Mouse (Mus musculus) heart, postnatal 0 days (tissue): ENCODE data around the gene Armcx5. TPM values are rescaled to one million over a fixed set of nuclear protein-coding genes. Genes with fewer than 3 reads are reported as not detected.

ENCODE experiments used
- ATAC-seq: fragments of 200-750 bp; cut with Nextera tagmentation; 2 replicates; pipeline ENCODE4 v1.8.0; 2017; ENCODE audit warnings: low read depth, moderate number of reproducible peaks, moderate library complexity; ENCODE audit not compliant: insufficient read depth
- DNase-seq: peaks from one replicate; pipeline ENCODE4 v3.0.0-alpha.2; 2016; ENCODE audit warnings: low spot score
- H3K27ac ChIP-seq: fragments of 300-500 bp; sonication (generic); 2 replicates; pipeline ENCODE4 v1.5.1; 2014; ENCODE audit warnings: low read depth, mild to moderate bottlenecking
- H3K27me3 ChIP-seq: fragments of 300-500 bp; sonication (generic); 2 replicates; pipeline ENCODE4 v1.6.1; 2014; ENCODE audit warnings: low read length, mixed read lengths; ENCODE audit not compliant: control insufficient read depth, insufficient read depth
- H3K36me3 ChIP-seq: fragments of 300-500 bp; sonication (generic); replicated peaks from 2 replicates; pipeline ENCODE4 v1.6.1; 2014; ENCODE audit warnings: low read length, mixed read lengths; ENCODE audit not compliant: control insufficient read depth, insufficient read depth
- H3K4me1 ChIP-seq: fragments of 300-500 bp; sonication (generic); 2 replicates; pipeline ENCODE4 v1.6.1; 2014; ENCODE audit warnings: antibody characterized with exemption; ENCODE audit not compliant: control insufficient read depth, insufficient read depth
- H3K4me2 ChIP-seq: fragments of 300-500 bp; sonication (generic); 2 replicates; pipeline ENCODE4 v1.6.1; 2014; ENCODE audit warnings: low read depth, mild to moderate bottlenecking, low read length, moderate library complexity
- H3K4me3 ChIP-seq: fragments of 300-500 bp; sonication (generic); 2 replicates; pipeline ENCODE4 v1.5.1; 2014; ENCODE audit warnings: low read depth, low read length
- H3K9ac ChIP-seq: fragments of 300-500 bp; sonication (generic); replicated peaks from 2 replicates; pipeline ENCODE4 v1.6.1; 2014; ENCODE audit warnings: low read depth, low read length, mixed read lengths
- H3K9me3 ChIP-seq: fragments of 300-500 bp; sonication (generic); replicated peaks from 2 replicates; pipeline ENCODE4 v1.6.1; 2016; ENCODE audit warnings: low read length; ENCODE audit not compliant: control insufficient read depth
- CTCF ChIP-seq: IDR thresholded peaks from 2 replicates; pipeline ENCODE4 v1.5.1; 2016; ENCODE audit warnings: antibody characterized with exemption, control low read depth, low read depth
- EP300 ChIP-seq: IDR thresholded peaks from 2 replicates; pipeline ENCODE4 v1.6.1; 2016; ENCODE audit warnings: antibody characterized with exemption, low read depth
- WGBS: fragments of 180-500 bp; shearing (Covaris S2); extraction: QIAGEN DNeasy Blood & Tissue Kit; methylation state at CpG from one replicate; pipeline ENCODE4 v1.1.7; 2014; 5-methylcytosine and 5-hydroxymethylcytosine counted together
- polyA plus RNA-seq: library from polyadenylated mRNA; unstranded; fragments of >200 nt; fragmentation: Nextera tagmentation; extraction: Ambion mirVana; gene quantifications from 2 replicates; pipeline ENCODE4 v1.2.1, GENCODE M21; 2015
- total RNA-seq: library from RNA; depleted of rRNA; stranded (reverse); fragments of >200 nt; gene quantifications from 2 replicates; pipeline ENCODE4 v1.2.3, GENCODE M21; 2014; ENCODE audit warnings: low replicate concordance; rRNA removed

Armcx5 gene
- total RNA-seq: 4.8 and 5.4 TPM in 2 replicates
- polyA plus RNA-seq: 9.4 and 12.3 TPM in 2 replicates

DNA sequence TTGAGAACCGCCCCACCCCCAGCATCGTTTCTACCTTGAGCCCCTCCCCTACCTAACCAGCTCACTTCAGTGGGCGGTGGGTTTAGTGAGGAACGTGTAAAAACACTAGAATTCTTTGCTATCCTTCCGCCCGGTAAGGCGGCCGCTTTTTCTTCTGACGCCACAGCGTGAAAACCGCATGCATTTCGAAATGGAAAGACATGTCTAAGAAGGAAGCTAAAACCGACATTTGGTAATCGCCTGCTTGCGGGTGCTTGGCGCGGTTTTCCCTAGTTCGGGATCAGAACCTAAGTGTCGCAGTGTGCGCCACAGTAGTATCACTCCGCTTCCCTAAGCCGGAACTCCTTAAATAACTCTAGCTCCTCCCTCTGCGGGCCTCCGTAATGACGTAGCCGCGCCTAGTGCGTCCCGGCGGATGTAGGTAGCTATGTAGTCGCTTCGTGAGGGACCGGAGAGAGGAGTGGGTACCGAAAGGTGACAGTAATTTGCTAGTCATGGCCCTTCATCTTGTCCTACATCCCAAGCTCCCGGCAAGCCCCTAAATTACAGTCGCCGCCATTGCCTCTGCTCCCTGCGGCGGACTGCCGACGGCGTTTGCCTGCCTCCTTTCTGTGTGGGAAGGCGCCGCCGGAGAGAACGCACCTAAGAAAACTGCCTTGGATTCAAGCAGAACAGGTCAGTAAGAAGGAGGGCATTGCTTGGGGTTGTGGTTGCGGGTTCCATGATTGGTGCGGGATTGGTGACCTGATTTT, at the start of gene Armcx5, which contains the start of gene Gprasp1:
TSS of gene Armcx5 (plus strand) at position 430 of the 752 bp plus-strand sequence.
TSS of gene Gprasp1 (plus strand) at position 430 of the 752 bp plus-strand sequence.
- 17% methylated on average over 48 of the region's 48 CpGs for WGBS
- Histone ChIP-seq H3K9ac (peak within 1 kb of the TSS; percentile 64), H3K36me3 (peaks cover under 1% of the 10 kb centered on the region), H3K27ac (peak within 1 kb of the TSS; percentile 85), H3K27me3 (no peaks in the 10 kb centered on the region), H3K4me1 (no peaks in the 10 kb centered on the region), H3K4me2 (peak within 1 kb of the TSS; percentile 66), H3K4me3 (peak within 1 kb of the TSS; percentile 64), H3K9me3 (no peaks in the 10 kb centered on the region)
- peak; percentile 80 for DNase-seq
- no peak for TF ChIP-seq EP300
- no peak for TF ChIP-seq CTCF
- peak; percentile 96 for ATAC-seq

DNA sequence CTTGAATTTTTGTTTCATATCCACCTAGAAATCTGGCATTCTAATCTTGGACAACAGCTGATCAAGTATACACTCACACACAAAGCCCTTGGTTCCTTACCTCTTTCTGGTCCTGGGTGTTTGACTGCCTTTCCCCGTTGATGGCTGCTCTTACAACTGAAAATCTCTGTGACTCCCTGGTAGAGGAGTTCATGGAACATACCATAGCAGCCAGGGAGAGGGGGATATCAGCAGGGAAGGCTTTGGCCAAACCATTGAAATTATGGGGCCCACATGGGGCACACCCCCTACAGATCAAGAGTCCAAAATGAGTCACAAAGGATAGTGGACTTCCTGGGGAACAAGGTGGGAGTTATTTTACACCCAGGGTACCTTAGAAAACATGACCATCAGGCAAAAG, 48.9 kb upstream of the Armcx5 start, which contains the start of gene Tcp11x2:
TSS of gene Tcp11x2 (minus strand) at position 158 of the 400 bp plus-strand sequence.
- Histone ChIP-seq H3K4me2 (no peak within 1 kb of the TSS), H3K27ac (no peak within 1 kb of the TSS), H3K4me3 (no peak within 1 kb of the TSS), H3K9ac (no peak within 1 kb of the TSS), H3K36me3 (no peaks in the 10 kb centered on the region), H3K27me3 (no peaks in the 10 kb centered on the region), H3K4me1 (no peaks in the 10 kb centered on the region), H3K9me3 (no peaks in the 10 kb centered on the region)
- 75% methylated on average over 1 of the region's 1 CpGs for WGBS
- no peak for DNase-seq
- no peak for TF ChIP-seq EP300
- no peak for TF ChIP-seq CTCF
- no peak for ATAC-seq

GRCm38 (mm10) chrX:135703111-135703510, 39.4 kb upstream of the Armcx5 start:
- no peaks in the 10 kb centered on the region for H3K36me3 ChIP-seq
- DNase-seq: no peak
- no peaks in the 10 kb centered on the region for H3K4me1 ChIP-seq
- no peak overlapping the region for H3K9ac ChIP-seq
- WGBS: 85% methylated on average over 1 of the region's 1 CpGs
- TF ChIP-seq CTCF (no peak), EP300 (no peak)
- no peak overlapping the region for H3K4me2 ChIP-seq
- no peaks in the 10 kb centered on the region for H3K9me3 ChIP-seq
- no peak for ATAC-seq
- H3K4me3 ChIP-seq: no peak overlapping the region
- H3K27me3 ChIP-seq: no peaks in the 10 kb centered on the region
- H3K27ac ChIP-seq: no peak overlapping the region

DNA sequence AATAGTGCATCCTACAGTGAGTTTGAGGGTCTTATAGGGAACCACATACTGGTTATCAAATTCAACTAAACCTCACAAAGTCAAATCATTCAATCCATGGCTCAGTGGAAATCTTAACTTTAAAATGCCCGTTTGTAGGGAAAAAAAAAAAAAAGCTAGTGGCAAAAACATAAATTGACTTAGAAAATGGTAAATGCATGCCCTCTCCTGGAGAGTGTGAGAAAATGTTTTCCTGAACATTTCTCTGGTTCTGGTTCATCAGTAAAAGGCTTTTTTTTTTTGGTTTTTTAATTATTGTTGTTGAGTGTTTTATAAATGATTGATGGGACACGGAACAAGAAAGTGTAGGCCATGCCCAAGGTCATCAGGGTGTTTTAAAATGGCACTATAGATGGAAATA, 38.2 kb upstream of the Armcx5 start:
- Histone ChIP-seq H3K4me2 (no peak overlapping the region), H3K36me3 (no peaks in the 10 kb centered on the region), H3K27me3 (no peaks in the 10 kb centered on the region), H3K9ac (no peak overlapping the region), H3K27ac (no peak overlapping the region), H3K4me3 (no peak overlapping the region), H3K4me1 (no peaks in the 10 kb centered on the region), H3K9me3 (no peaks in the 10 kb centered on the region)
- no peak for DNase-seq
- no peak for ATAC-seq
- TF ChIP-seq EP300 (no peak), CTCF (no peak; the same call in 1 of the 2 replicates)
- WGBS: 17% methylated on average over 2 of the region's 2 CpGs

- TF ChIP-seq EP300 (no peak), CTCF (no peak)
- WGBS: 36% methylated on average over 2 of the region's 2 CpGs
- H3K9ac ChIP-seq: no peak overlapping the region
- H3K4me2 ChIP-seq: no peak overlapping the region
- no peak overlapping the region for H3K4me3 ChIP-seq
- H3K9me3 ChIP-seq: no peaks in the 10 kb centered on the region
- peak; percentile 45 for DNase-seq
- ATAC-seq: peak; percentile 74; the same call in 1 of the 2 replicates
- H3K27ac ChIP-seq: peak overlapping the region; percentile 71
- H3K36me3 ChIP-seq: no peaks in the 10 kb centered on the region
- H3K4me1 ChIP-seq: no peaks in the 10 kb centered on the region
- no peaks in the 10 kb centered on the region for H3K27me3 ChIP-seq
Measured at GRCm38 (mm10) chrX:135712845-135713244, 29.7 kb upstream of the Armcx5 start.
